Mouse (Mus musculus) limb, embryonic 14.5 days (tissue): ENCODE data around the gene Zfp871. TPM values are rescaled to one million over a fixed set of nuclear protein-coding genes. Genes with fewer than 3 reads are reported as not detected.

Source experiments
- ATAC-seq: fragments of 200-750 bp; cut with Nextera tagmentation; 2 replicates; pipeline ENCODE4 v1.8.0; 2017; ENCODE audit warnings: low read depth, moderate number of reproducible peaks, moderate TSS enrichment; ENCODE audit not compliant: low FRiP score
- DNase-seq: peaks from one replicate; pipeline ENCODE4 v3.0.0-alpha.2; 2015; ENCODE audit warnings: low spot score
- H3K27ac ChIP-seq: fragments of 300-500 bp; sonication (generic); replicated peaks from 2 replicates; pipeline ENCODE4 v1.5.1; 2014; ENCODE audit warnings: low read depth, mild to moderate bottlenecking, low read length, moderate library complexity, mixed read lengths
- H3K27me3 ChIP-seq: fragments of 300-500 bp; sonication (generic); 2 replicates; pipeline ENCODE4 v1.6.1; 2014; ENCODE audit warnings: low read length, mixed read lengths; ENCODE audit not compliant: control insufficient read depth, insufficient read depth
- H3K36me3 ChIP-seq: fragments of 300-500 bp; sonication (generic); 2 replicates; pipeline ENCODE4 v1.6.1; 2014; ENCODE audit warnings: mild to moderate bottlenecking, low read length, moderate library complexity, mixed read lengths; ENCODE audit not compliant: control insufficient read depth, insufficient read depth
- H3K4me1 ChIP-seq: fragments of 300-500 bp; sonication (generic); 2 replicates; pipeline ENCODE4 v1.6.1; 2014; ENCODE audit warnings: antibody characterized with exemption, low read length, mixed read lengths; ENCODE audit not compliant: control insufficient read depth, insufficient read depth
- H3K4me2 ChIP-seq: fragments of 300-500 bp; sonication (generic); replicated peaks from 2 replicates; pipeline ENCODE4 v1.6.1; 2014; ENCODE audit warnings: low read depth, mild to moderate bottlenecking, low read length, moderate library complexity; ENCODE audit not compliant: severe bottlenecking
- H3K4me3 ChIP-seq: fragments of 300-500 bp; sonication (generic); replicated peaks from 2 replicates; pipeline ENCODE4 v1.5.1; 2014; ENCODE audit warnings: low read length
- H3K9ac ChIP-seq: fragments of 300-500 bp; sonication (generic); 2 replicates; pipeline ENCODE4 v1.6.1; 2014; ENCODE audit warnings: mild to moderate bottlenecking, low read depth, low read length, moderate library complexity; ENCODE audit not compliant: severe bottlenecking
- H3K9me3 ChIP-seq: fragments of 300-500 bp; sonication (generic); 2 replicates; pipeline ENCODE4 v1.6.1; 2016; ENCODE audit warnings: low read length; ENCODE audit not compliant: control insufficient read depth
- POLR2A ChIP-seq: fragments of 200-500 bp; IDR thresholded peaks from 2 replicates; pipeline ENCODE4 v1.8.0; 2012; ENCODE audit warnings: inconsistent platforms, mild to moderate bottlenecking, moderate library complexity, borderline replicate concordance; ENCODE audit not compliant: insufficient read depth, insufficient read length; ENCODE audit errors: extremely low read depth
- WGBS: fragments of 180-500 bp; shearing (Covaris S2); extraction: QIAGEN DNeasy Blood & Tissue Kit; methylation state at CpG from one replicate; pipeline ENCODE4 v1.1.7; 2014; 5-methylcytosine and 5-hydroxymethylcytosine counted together
- polyA plus RNA-seq, 2 experiments: library from polyadenylated mRNA; depleted of rRNA in 1 of 2; stranded (reverse) in 1 of 2; unstranded in 1 of 2; fragments of >200 nt; fragmentation: Nextera tagmentation in 1 of 2; extraction: Ambion mirVana in 1 of 2; gene quantifications; 2 replicates each; pipeline versions ENCODE4 v1.2.1 to v1.2.3; 2012 to 2014

Zfp871 gene
- polyA plus RNA-seq, 2 experiments, result 24.9 to 46.7 TPM

DNA sequence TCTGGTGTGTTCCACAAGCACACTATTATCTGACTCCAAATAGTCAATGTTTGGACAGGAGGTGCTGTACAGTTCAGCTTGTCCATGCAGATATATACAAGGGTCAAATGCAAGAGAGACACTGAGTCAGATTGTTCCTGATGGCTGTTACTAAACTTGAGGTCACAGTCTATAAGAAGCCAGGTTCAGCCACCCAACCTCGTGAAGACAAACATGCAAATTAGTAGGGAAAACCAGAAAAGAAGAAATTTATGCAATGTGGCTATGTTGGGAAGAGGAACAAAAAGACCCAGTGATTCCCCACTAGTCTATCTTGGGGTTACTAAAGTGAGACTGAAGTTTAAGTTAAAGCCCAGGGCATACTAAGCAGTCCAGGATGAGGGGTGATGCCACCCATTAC is 22.6 kb upstream of the Zfp871 start:
- H3K9me3 ChIP-seq, result no peaks in the 10 kb centered on the region
- ATAC-seq (no peak), DNase-seq (no peak)
- H3K36me3 ChIP-seq, result 0 out of 2 replicates have a peak, but pooled peaks cover 6% of the 10 kb centered on the region
- H3K4me3 ChIP-seq, result no peak overlapping the region
- H3K4me2 ChIP-seq, result no peak overlapping the region
- H3K27me3 ChIP-seq, result no peaks in the 10 kb centered on the region
- 60% methylated on average over 1 of the region's 1 CpGs for WGBS
- H3K4me1 ChIP-seq, result no peaks in the 10 kb centered on the region; the same call in 1 of the 2 replicates
- no peak overlapping the region for H3K9ac ChIP-seq
- no peak overlapping the region for H3K27ac ChIP-seq
- no peak for TF ChIP-seq POLR2A

DNA sequence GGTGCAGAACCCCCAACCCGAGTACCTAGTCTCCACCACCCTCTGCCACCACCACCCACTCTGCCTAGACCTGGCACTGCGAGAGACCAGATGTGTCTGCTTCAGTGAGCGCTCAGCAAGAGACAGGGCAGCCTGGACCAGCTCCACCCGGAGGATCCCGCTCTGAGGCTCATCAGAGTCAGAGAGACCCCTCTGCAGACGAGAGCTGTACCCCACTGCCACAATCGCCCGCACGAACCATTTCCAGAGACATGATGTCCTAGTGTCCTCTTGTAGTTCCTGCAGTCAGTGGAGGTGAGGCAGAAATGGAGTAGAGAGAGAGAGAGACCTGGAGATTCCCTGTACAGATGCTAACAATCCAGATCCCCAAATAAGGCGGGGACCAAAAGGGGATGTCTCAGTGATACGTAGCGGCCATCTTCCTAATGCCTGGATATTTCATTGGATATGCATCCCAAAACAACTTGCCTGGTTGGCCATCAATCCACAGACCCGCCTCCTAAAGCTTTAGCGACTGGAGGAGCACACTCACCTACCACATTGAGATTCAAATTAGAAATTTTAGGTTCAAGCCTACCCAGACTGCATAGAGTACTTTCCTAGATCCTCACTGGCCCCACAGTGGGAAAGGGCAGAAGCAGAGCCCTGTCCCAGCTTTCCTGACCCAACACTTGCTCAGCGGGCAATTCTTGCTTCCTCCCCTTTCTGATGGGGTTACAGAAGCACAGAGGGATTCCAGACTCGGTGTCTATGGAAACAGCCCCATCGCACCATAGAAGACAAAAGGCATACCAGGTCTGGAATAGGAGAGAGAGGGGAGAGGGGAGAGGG is 21.7 kb upstream of the Zfp871 start, which contains the start of gene Zfp811:
Gene Zfp811 (minus strand): TSS at position 388 of the 831 bp plus-strand sequence.
- peak within 1 kb of the TSS; percentile 59 for H3K9ac ChIP-seq
- no peak for TF ChIP-seq POLR2A
- whole genome bisulfite sequencing, result under 1% methylated on average over 17 of the region's 17 CpGs
- DNase-seq (peak; percentile 75), ATAC-seq (peak; percentile 91)
- no peaks in the 10 kb centered on the region; the same call in 1 of the 2 replicates for H3K4me1 ChIP-seq
- H3K36me3 ChIP-seq, result 0 out of 2 replicates have a peak, but pooled peaks cover 2% of the 10 kb centered on the region
- no peaks in the 10 kb centered on the region for H3K9me3 ChIP-seq
- peak within 1 kb of the TSS; percentile 56 for H3K4me2 ChIP-seq
- no peaks in the 10 kb centered on the region for H3K27me3 ChIP-seq
- peak within 1 kb of the TSS; percentile 45 for H3K4me3 ChIP-seq
- 0 out of 2 replicates have a peak within 1 kb of the TSS, but pooled peaks have one; percentile 30 for H3K27ac ChIP-seq

DNA sequence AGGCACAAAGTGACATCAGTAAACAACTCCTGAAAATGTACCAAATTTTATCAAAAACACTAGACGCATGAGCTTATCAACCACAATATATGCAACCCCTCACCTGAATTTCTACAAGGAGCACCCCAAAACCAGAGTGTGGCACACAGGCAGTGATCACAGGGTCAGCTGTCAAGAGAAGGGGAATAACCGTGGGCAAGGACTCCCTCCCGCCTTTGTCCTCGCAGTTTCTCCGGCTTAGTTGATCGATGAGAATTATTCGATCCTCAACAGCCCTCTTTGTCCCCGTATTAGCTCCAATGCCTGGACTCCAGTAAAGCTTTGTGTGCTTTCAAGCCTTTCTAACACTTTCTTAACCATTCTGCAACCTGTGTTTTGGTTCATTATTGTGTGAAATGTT is 20.8 kb upstream of the Zfp871 start:
- no peaks in the 10 kb centered on the region for H3K27me3 ChIP-seq
- H3K4me1 ChIP-seq, result no peaks in the 10 kb centered on the region; the same call in 1 of the 2 replicates
- no peaks in the 10 kb centered on the region for H3K9me3 ChIP-seq
- H3K36me3 ChIP-seq, result no peaks in the 10 kb centered on the region
- H3K9ac ChIP-seq, result peak overlapping the region; percentile 59; the same call in 1 of the 2 replicates
- ATAC-seq (no peak), DNase-seq (no peak)
- no peak for TF ChIP-seq POLR2A
- H3K27ac ChIP-seq, result no peak overlapping the region
- WGBS, result 18% methylated on average over 8 of the region's 8 CpGs
- peak overlapping the region; percentile 56 for H3K4me2 ChIP-seq
- H3K4me3 ChIP-seq, result peak overlapping the region; percentile 45

DNA sequence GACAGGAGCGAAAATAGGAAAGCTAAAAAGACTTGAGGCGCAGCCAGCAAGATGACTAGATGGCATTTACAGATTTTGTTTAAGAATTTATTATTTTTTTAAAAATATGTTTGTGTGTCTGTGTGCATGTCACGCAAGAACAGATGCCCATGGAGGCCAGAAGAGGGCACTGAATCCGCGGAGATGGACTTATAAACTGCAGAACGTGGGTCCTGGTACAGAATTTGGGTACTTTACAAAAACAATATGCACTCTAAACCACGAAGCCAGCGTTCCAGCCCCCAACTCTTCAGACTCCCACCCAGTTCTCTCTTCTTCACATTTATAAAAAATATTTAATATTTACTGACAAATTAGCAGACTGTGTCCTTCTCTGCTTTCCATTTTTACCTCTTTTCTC is 1.2 kb upstream of the Zfp871 start:
- Histone ChIP-seq H3K36me3 (peaks cover 20% of the 10 kb centered on the region), H3K4me2 (peak overlapping the region; percentile 63), H3K4me3 (peak overlapping the region; percentile 82; the same call in 1 of the 2 replicates), H3K4me1 (peaks cover 17% of the 10 kb centered on the region), H3K9ac (no peak overlapping the region; the same call in 1 of the 2 replicates), H3K27me3 (no peaks in the 10 kb centered on the region), H3K27ac (no peak overlapping the region), H3K9me3 (no peaks in the 10 kb centered on the region)
- no peak for ATAC-seq
- TF ChIP-seq POLR2A, result no peak
- WGBS, result 76% methylated on average over 8 of the region's 8 CpGs
- DNase-seq, result no peak

DNA sequence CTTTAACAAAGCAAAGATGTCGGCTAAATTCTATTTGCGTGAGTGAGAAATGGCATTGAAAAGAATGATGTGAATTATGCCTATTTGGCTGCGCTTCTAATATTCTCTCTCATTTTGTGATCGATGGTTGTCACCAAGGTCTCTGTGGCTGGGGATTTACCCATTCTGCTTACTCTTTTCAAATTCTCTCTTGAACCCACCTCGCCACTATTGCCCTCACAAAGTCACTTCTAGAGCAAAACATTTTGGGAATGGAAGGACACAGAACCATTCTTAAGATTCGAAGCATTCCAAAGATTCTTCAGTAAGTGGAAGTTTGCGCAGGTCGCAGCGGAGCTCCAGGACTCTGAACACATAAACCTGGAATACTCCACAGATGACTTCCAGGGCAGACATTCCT is 489 bp upstream of the Zfp871 start:
- DNase-seq, result no peak
- no peak for ATAC-seq
- WGBS, result 10% methylated on average over 9 of the region's 9 CpGs
- H3K27me3 ChIP-seq, result no peaks in the 10 kb centered on the region
- H3K27ac ChIP-seq, result peak overlapping the region; percentile 58; the same call in 1 of the 2 replicates
- H3K4me3 ChIP-seq, result peak overlapping the region; percentile 82
- peak overlapping the region; percentile 92 for H3K9ac ChIP-seq
- H3K9me3 ChIP-seq, result no peaks in the 10 kb centered on the region
- H3K36me3 ChIP-seq, result peaks cover 27% of the 10 kb centered on the region
- peak overlapping the region; percentile 63 for H3K4me2 ChIP-seq
- TF ChIP-seq POLR2A, result no peak
- peaks cover 17% of the 10 kb centered on the region for H3K4me1 ChIP-seq
